Mouse (Mus musculus) megakaryocyte, embryonic 14.5 days (primary cell): ENCODE measurements around the gene Noto. TPM values are rescaled to one million over a fixed set of nuclear protein-coding genes. Genes with fewer than 3 reads are reported as not detected.

Source experiments
- H3K27me3 ChIP-seq: replicated peaks from 2 replicates; pipeline ENCODE3; 2012; ENCODE audit warnings: inconsistent platforms
- H3K36me3 ChIP-seq: replicated peaks from 2 replicates; pipeline ENCODE3; 2012; ENCODE audit warnings: low read length, inconsistent platforms, mixed read lengths
- H3K4me1 ChIP-seq: 2 replicates; pipeline ENCODE4 v1.6.1; 2012; ENCODE audit warnings: inconsistent platforms
- H3K4me3 ChIP-seq: replicated peaks from 2 replicates; pipeline ENCODE3; 2012; ENCODE audit warnings: moderate library complexity, mild to moderate bottlenecking, inconsistent platforms
- H3K9me3 ChIP-seq: 2 replicates; pipeline ENCODE4 v1.6.1; 2012; ENCODE audit warnings: inconsistent platforms
- FLI1 ChIP-seq: IDR thresholded peaks from 2 replicates; pipeline ENCODE4 v1.6.1; 2012; ENCODE audit warnings: low read length, inconsistent platforms, mixed read lengths
- GATA1 ChIP-seq: IDR thresholded peaks from 3 replicates; pipeline ENCODE4 v1.6.1; 2012; ENCODE audit warnings: mixed read lengths, low read length, inconsistent platforms, borderline replicate concordance
- polyA plus RNA-seq: library from polyadenylated mRNA; stranded (reverse); fragments of >175 nt; gene quantifications from 2 replicates; pipeline ENCODE4 v1.2.3, GENCODE M21; 2012; ENCODE audit warnings: low replicate concordance; ENCODE audit not compliant: insufficient read depth

Noto gene
- not detected in 2 replicates for polyA plus RNA-seq

GRCm38 (mm10) chr6:85423836-85424379 is at the start of gene Noto:
Gene Noto, plus strand, starts transcription at chr6:85423886.
- Histone ChIP-seq H3K4me3 (no peak within 1 kb of the TSS), H3K27me3 (peaks cover 69% of the 10 kb centered on the region), H3K36me3 (no peaks in the 10 kb centered on the region), H3K4me1 (no peaks in the 10 kb centered on the region; the same call in 1 of the 2 replicates), H3K9me3 (no peaks in the 10 kb centered on the region)
- no peak for TF ChIP-seq GATA1
- no peak for TF ChIP-seq FLI1

DNA sequence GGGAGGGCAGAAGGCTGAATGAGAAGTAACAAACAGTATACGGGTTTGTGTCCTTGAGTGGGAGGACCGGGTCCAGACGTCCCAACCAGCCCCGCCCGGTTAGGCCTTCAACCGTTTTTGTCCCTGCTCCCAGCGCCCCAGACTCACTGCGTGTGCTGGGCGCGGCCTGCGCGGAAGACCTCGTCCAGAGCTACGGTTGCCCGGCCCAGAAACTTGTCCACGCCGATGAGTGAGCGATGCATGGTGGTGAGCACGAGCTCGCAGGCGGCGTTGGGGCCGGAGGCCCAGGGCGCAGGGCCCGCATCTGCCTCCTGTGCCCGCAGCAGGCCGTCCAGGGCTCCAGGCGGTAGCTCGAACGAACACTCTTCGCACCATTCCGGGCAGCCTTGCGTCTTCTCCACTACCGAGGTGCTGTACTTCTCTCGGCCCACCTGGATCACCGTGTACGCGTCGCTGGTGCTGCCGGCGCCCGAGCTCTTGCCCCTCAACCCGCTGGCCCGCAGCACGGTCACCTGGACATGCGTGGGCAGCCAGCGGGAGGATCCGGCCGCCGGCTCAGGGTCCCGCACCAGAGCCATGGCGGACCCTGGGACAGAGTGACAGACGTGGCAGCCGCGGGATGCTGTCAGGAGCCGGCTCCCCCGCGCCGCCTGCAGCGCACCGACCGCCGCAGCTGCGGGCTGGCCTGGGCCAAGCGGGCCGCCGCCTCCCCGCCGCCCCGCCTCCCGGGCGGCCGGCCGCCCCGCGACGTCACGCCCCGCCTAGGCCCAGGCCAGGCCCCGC is 49.5 kb upstream of the Noto start, which contains the start of gene Rab11fip5:
TSS of gene Rab11fip5 (minus strand) at position 684 of the 783 bp plus-strand sequence.
- TF ChIP-seq FLI1 (no peak), GATA1 (no peak)
- Histone ChIP-seq H3K27me3 (peaks cover 36% of the 10 kb centered on the region), H3K4me3 (peak within 1 kb of the TSS; percentile 94), H3K9me3 (no peaks in the 10 kb centered on the region), H3K4me1 (peaks cover 59% of the 10 kb centered on the region), H3K36me3 (no peaks in the 10 kb centered on the region)

DNA sequence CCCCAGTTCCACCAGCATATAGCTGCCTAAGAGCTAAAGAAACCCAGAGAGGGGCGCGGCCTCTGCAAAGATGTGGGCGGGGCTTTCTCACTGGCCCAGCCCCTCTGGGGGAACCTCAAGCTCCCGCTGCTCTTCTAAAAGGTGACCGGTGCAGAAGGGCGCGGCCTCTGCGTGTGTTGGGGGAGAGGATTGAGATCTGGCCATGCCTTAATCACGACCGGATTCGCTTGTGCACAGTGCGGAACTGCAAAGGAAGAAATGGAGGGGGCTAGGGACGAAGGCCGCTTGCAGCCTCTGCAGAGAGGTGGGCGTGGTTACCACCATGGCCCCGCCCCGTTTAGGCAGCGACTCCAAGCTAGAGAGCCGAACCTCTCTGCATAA is 49.0 kb upstream of the Noto start:
- Histone ChIP-seq H3K27me3 (peaks cover 36% of the 10 kb centered on the region), H3K4me3 (peak overlapping the region; percentile 94), H3K36me3 (no peaks in the 10 kb centered on the region), H3K4me1 (peaks cover 53% of the 10 kb centered on the region), H3K9me3 (no peaks in the 10 kb centered on the region)
- no peak for TF ChIP-seq GATA1
- TF ChIP-seq FLI1, result no peak

DNA sequence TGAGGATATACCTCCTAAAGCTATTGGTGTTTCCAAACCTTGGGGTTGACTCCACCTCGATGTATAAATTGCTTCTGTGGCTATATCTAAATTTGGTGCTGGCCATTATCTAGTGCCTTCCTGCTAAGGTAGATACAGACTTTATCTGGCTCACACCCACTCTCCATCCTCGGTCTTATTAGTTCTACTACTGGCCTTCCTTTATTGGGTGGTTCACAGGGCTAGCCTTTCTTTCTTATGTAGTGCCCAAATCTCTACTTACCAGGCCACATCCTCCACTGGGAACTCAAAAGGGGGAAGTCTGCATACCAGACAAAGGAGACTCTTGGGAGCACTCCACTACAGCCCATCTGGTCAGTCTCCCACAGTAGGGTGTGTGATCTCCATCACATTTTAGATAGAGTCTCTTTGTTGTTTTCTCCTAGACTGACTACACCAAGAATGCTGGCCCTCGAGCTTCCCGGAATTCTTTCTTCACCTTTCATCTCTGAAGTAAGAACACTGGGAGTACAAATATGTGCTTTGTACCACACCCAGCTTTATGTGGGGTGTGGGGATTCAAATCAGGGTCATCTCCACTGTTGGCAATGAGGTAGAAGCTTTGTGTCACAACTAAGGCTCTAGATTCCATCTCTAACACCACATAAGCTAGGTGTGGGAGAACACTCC is 46.5 kb upstream of the Noto start:
- H3K9me3 ChIP-seq, result no peaks in the 10 kb centered on the region
- H3K27me3 ChIP-seq, result peaks cover 21% of the 10 kb centered on the region
- peaks cover 63% of the 10 kb centered on the region for H3K4me1 ChIP-seq
- TF ChIP-seq GATA1 (no peak), FLI1 (no peak)
- no peaks in the 10 kb centered on the region for H3K36me3 ChIP-seq
- H3K4me3 ChIP-seq, result no peak overlapping the region

DNA sequence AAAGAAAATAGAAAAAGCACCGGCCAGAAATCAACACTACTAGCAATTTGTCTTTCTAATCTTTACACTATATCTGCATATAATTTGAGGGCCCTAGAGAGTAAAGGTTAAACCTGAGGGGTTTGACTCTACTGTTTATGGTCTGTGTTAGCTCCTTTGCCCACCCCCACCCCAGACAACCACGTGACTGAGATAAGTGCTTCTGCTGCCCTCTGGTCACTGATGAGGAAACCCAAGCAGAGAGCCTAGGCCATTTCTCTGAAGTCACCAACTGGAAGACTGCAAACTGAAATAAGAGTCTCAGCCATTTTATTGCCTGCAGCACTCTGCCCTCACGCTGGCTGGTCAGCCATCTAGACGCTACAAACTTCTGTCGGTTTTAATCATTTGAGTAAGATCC is 45.8 kb upstream of the Noto start:
- peaks cover 14% of the 10 kb centered on the region for H3K27me3 ChIP-seq
- no peak overlapping the region for H3K4me3 ChIP-seq
- no peaks in the 10 kb centered on the region for H3K36me3 ChIP-seq
- no peaks in the 10 kb centered on the region for H3K9me3 ChIP-seq
- TF ChIP-seq FLI1 (no peak), GATA1 (no peak)
- peaks cover 63% of the 10 kb centered on the region for H3K4me1 ChIP-seq

DNA sequence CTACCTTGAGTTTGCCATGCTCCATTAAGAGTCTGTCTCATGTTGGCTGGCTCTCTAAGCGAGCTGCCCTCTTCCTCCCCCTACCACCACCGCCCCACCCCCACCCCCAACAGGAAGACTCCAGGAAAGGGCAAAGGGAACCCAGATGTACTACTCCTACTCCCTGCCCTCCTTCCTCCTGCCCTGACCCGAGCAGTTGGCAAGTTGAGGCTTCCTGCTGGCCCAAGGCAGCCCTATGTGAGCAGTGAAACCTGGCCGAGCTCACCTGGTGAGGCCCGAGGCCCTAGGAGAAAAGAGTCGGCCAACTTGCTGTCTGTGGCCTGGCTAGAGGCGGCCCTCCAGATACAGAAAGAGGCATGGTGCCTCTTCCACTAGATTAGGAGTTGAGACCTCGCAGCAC is 45.1 kb upstream of the Noto start:
- Histone ChIP-seq H3K9me3 (no peaks in the 10 kb centered on the region), H3K36me3 (no peaks in the 10 kb centered on the region), H3K4me3 (no peak overlapping the region), H3K4me1 (peaks cover 65% of the 10 kb centered on the region), H3K27me3 (peaks cover 7% of the 10 kb centered on the region)
- no peak for TF ChIP-seq GATA1
- TF ChIP-seq FLI1, result no peak

GRCm38 (mm10) chr6:85380201-85380900 is 43.3 kb upstream of the Noto start:
- Histone ChIP-seq H3K4me3 (peak overlapping the region; percentile 46), H3K4me1 (peaks cover 52% of the 10 kb centered on the region), H3K9me3 (no peaks in the 10 kb centered on the region; the same call in 1 of the 2 replicates), H3K27me3 (no peaks in the 10 kb centered on the region), H3K36me3 (no peaks in the 10 kb centered on the region)
- TF ChIP-seq FLI1 (no peak), GATA1 (no peak)

- peak overlapping the region; percentile 46 for H3K4me3 ChIP-seq
- peaks cover 52% of the 10 kb centered on the region for H3K4me1 ChIP-seq
- H3K9me3 ChIP-seq, result peaks cover 5% of the 10 kb centered on the region
- H3K27me3 ChIP-seq, result peaks cover 5% of the 10 kb centered on the region
- no peaks in the 10 kb centered on the region for H3K36me3 ChIP-seq
- TF ChIP-seq FLI1 (no peak), GATA1 (no peak)
Measured at GRCm38 (mm10) chr6:85380901-85381647, 42.6 kb upstream of the Noto start.

GRCm38 (mm10) chr6:85381648-85382020 is 42.1 kb upstream of the Noto start:
- Histone ChIP-seq H3K4me1 (peaks cover 55% of the 10 kb centered on the region), H3K36me3 (no peaks in the 10 kb centered on the region), H3K4me3 (no peak overlapping the region), H3K9me3 (peaks cover 7% of the 10 kb centered on the region), H3K27me3 (peaks cover 10% of the 10 kb centered on the region)
- no peak for TF ChIP-seq GATA1
- no peak for TF ChIP-seq FLI1
